Mouse (Mus musculus): ENCODE measurements around the gene Cc2d2b. TPM values are rescaled to one million over a fixed set of nuclear protein-coding genes. Genes with fewer than 3 reads are reported as not detected.
A peak's percentile ranks its signal among the peaks of the same experiment; 100 is the strongest.

Gene Cc2d2b
- polyA plus RNA-seq, 1 experiment from 2014 or later = 0.04 TPM

DNA sequence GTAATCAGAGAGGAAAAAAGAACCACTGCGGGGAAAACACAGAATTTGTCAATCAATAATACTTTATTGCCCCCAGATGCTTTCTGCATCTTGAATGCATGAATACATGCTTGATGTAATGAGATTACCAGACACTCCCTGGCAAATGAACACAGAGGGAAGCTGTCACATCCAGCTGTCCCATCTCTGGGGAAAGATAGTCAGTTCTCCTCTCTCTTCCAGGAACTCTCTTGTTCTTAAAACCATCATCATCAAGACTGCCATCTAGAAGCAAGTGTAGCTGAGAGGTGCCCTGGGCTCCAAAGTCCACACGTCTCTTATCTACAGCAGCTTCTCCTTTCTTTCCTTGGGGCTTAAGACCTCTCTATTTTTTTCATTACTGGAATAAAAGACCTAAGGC lies 21.9 kb upstream of the Cc2d2b start:
- 69% methylated on average over 2 of the region's 2 CpGs for WGBS
- Histone ChIP-seq H3K4me2 (no peak overlapping the region), H3K36me3 (no peaks in the 10 kb centered on the region), H3K4me3 (no peak overlapping the region), H3K9me3 (replicated peaks) (no peaks in the 10 kb centered on the region), H3K4me1 (replicated peaks) (no peaks in the 10 kb centered on the region), H3K27ac (ENCODE audit: poor library complexity, severe bottlenecking) (no peak overlapping the region), H3K27me3 (replicated peaks) (no peaks in the 10 kb centered on the region), H3K9ac (no peak overlapping the region)
- no peak for ATAC-seq (ENCODE audit: insufficient number of reproducible peaks, low FRiP score)

DNA sequence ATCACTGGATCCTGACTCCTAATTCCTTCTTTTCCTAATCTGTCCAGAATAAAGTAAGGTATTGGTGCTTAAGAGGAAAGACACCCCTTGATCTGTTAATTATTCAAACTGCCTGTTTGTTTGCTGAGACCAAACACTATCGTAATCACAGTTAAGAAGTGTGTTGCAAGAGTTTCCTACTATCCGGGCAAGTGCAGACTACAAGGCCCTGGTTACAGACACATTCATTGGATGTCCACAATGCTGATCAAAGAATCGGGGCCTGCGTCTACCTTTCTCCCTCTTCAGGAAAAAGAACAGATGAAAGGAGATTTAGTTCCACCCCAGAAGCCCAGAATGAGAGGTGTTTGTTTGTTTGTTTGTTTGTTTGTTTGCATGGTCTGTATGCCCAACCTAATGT lies 20.3 kb upstream of the Cc2d2b start:
- H3K9me3 ChIP-seq (replicated peaks) = no peaks in the 10 kb centered on the region
- H3K27ac ChIP-seq (ENCODE audit: poor library complexity, severe bottlenecking) = no peak overlapping the region
- no peaks in the 10 kb centered on the region for H3K27me3 ChIP-seq (replicated peaks)
- H3K36me3 ChIP-seq = no peaks in the 10 kb centered on the region
- H3K4me1 ChIP-seq (replicated peaks) = no peaks in the 10 kb centered on the region
- H3K4me2 ChIP-seq = no peak overlapping the region
- WGBS = 81% methylated on average over 4 of the region's 4 CpGs
- no peak for ATAC-seq (ENCODE audit: insufficient number of reproducible peaks, low FRiP score)
- no peak overlapping the region for H3K9ac ChIP-seq
- no peak overlapping the region for H3K4me3 ChIP-seq

DNA sequence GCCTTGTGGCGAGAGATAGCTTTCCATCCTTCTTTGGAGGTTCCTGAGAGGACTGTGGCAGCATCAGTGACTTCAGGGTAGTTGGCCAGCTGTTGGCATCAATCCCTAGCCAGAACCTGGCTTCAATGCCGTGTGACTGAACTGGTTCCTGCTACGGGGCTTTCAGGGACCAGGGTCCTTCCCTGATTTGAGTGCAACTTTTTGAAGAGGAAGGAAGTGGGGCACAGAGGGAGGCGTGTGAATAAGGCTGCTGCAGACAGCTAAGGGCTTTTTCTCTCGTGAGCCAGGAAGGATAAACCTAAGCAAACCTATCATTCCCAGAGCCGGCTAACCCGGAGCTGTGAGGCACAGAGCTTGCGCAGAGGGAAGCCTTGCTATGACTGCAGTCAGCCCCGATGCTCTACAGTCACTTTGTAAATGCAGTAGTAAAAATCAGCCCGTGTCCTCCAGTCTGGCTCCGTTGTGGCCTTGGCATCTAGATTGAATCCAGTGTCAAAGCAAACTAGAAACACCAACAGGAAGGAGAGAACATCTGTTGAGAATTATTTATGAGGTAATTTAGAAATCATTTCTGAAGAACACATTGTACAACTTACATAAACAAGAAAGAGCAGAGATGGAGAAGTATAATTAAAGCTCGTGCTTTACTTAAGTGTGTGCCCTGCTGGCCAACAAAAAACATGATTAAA lies 19.7 kb upstream of the Cc2d2b start:
- H3K9ac ChIP-seq = no peak overlapping the region
- no peak overlapping the region for H3K4me3 ChIP-seq
- no peaks in the 10 kb centered on the region for H3K4me1 ChIP-seq (replicated peaks)
- no peak overlapping the region for H3K27ac ChIP-seq (ENCODE audit: poor library complexity, severe bottlenecking)
- H3K4me2 ChIP-seq = no peak overlapping the region
- H3K9me3 ChIP-seq (replicated peaks) = no peaks in the 10 kb centered on the region
- WGBS = 54% methylated on average over 12 of the region's 12 CpGs
- no peaks in the 10 kb centered on the region for H3K27me3 ChIP-seq (replicated peaks)
- ATAC-seq (ENCODE audit: insufficient number of reproducible peaks, low FRiP score) = no peak
- no peaks in the 10 kb centered on the region for H3K36me3 ChIP-seq

DNA sequence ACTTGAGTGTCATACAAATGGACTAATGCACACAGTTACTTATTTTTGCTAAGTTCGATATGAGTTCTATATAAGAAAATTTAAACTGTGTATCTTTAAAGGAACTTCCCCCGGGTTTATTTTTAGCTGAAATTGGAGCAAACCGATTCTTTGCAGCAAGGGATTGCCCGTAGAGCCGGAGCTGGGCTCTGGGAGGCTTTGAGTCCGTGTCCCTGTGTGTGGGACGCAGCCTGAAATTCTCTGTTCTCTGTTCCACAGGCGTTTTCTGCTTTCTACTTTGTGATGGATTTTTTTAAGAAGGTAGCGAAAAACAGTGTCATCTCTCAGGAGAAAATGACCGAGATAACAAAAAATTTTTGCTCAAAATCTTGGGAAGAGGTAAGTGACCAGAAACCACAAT lies 15.1 kb upstream of the Cc2d2b start:
- 59% methylated on average over 10 of the region's 10 CpGs for WGBS
- Histone ChIP-seq H3K4me1 (replicated peaks) (peaks cover 4% of the 10 kb centered on the region; the same call in 1 of the 2 replicates), H3K36me3 (no peaks in the 10 kb centered on the region)

DNA sequence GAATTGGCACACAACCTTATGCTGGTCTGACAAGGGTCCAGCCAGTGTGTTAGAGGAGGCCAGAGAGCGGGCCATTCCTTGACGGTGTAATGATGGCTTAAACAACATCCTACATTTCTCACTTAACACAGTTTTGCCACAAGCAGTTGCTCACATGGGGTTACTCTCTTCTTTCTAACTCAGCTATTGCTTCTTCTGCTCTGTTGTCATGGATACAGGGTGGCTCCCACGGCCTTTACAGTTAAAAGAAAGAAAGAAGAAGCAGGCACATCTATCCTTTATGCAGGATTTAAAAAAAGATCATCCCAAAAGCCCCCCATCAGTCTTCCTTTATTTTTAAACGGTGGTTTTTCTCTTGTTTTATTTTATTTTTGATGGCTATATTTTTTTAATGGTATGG lies 14.7 kb upstream of the Cc2d2b start:
- no peak for ATAC-seq (ENCODE audit: insufficient number of reproducible peaks, low FRiP score)
- Histone ChIP-seq H3K4me2 (no peak overlapping the region), H3K36me3 (no peaks in the 10 kb centered on the region), H3K4me1 (replicated peaks) (peaks cover 4% of the 10 kb centered on the region; the same call in 1 of the 2 replicates), H3K4me3 (no peak overlapping the region), H3K9ac (no peak overlapping the region), H3K27ac (ENCODE audit: poor library complexity, severe bottlenecking) (no peak overlapping the region), H3K27me3 (replicated peaks) (no peaks in the 10 kb centered on the region), H3K9me3 (replicated peaks) (no peaks in the 10 kb centered on the region)
- 66% methylated on average over 4 of the region's 4 CpGs for WGBS

More for the DNA sequence above, 15.1 kb upstream of the Cc2d2b start:
- no peaks in the 10 kb centered on the region for H3K9me3 ChIP-seq (replicated peaks)
- H3K27ac ChIP-seq (ENCODE audit: poor library complexity, severe bottlenecking) = no peak overlapping the region
- H3K9ac ChIP-seq = no peak overlapping the region
- no peak overlapping the region for H3K4me3 ChIP-seq
- H3K27me3 ChIP-seq (replicated peaks) = no peaks in the 10 kb centered on the region
- no peak overlapping the region for H3K4me2 ChIP-seq
- no peak for ATAC-seq (ENCODE audit: insufficient number of reproducible peaks, low FRiP score)

DNA sequence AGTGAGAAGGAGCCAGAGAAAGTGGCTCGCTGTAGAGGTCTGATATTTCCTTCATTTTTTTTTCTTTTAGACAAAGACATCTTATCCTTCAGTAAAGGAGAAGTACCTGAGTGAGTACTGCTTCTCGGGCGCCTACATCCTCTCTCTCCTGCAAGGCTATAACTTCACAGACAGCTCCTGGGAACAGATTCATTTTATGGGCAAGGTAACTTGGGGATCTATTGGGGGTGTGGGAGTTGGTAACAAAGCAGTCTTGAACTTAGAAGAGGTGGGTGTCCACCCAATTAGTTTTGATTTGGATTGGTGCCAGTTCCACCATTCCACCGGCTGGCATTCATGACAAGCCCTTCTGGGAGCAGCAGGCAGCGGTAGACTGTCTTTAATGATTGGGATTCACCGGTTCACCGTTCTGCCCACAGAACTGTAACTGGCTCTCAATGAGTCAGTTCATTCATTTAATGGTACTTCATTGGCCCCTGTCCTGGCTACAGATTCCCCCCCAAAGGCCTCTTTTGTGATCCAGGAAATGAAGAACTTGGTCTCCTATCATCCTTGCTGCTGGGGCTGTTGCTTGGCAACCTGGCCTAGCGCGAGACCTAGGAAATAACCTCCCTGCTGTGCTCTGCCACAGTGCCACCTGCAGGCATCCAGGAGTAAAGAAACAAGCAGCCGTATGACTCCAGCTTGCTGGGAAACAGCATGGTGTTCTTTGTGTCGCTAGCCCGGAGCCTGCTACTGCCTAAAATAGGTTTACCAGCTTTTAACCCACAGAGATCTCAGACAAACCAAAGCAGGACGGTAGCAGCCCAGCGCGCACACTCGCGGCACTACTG lies 11.7 kb upstream of the Cc2d2b start:
- Histone ChIP-seq H3K4me1 (replicated peaks) (peaks cover 4% of the 10 kb centered on the region; the same call in 1 of the 2 replicates), H3K4me3 (0 out of 2 replicates have a peak overlapping the region, but pooled peaks have one; percentile 15), H3K4me2 (peak overlapping the region; percentile 60), H3K27ac (ENCODE audit: poor library complexity, severe bottlenecking) (no peak overlapping the region), H3K9ac (peak overlapping the region; percentile 39; the same call in 1 of the 2 replicates), H3K9me3 (replicated peaks) (no peaks in the 10 kb centered on the region), H3K27me3 (replicated peaks) (no peaks in the 10 kb centered on the region), H3K36me3 (no peaks in the 10 kb centered on the region)
- 28% methylated on average over 17 of the region's 17 CpGs for WGBS
- peak; percentile 64; the same call in 1 of the 2 replicates for ATAC-seq (ENCODE audit: insufficient number of reproducible peaks, low FRiP score)

DNA sequence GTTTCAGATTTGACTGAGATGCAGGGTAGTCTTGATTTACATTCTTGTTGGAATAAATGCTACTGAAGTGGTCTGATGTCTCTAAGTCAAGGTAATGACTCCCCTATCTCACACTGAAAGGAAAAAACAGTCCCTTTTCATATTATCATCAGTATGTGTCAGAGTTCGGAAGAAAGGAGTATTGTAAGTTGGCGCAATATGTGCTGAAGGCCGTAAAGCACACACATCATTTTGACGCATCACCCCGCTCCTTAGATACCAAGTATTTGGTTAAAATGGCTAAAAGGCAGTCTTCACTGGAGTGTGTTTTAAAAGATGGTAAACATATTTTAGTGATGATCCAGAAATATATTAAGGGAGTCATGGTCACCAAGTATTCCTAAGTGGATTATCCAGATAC lies 10.9 kb upstream of the Cc2d2b start:
- no peak overlapping the region for H3K4me3 ChIP-seq
- WGBS = 73% methylated on average over 5 of the region's 5 CpGs
- no peak overlapping the region for H3K9ac ChIP-seq
- H3K9me3 ChIP-seq (replicated peaks) = no peaks in the 10 kb centered on the region
- ATAC-seq (ENCODE audit: insufficient number of reproducible peaks, low FRiP score) = no peak
- H3K4me2 ChIP-seq = peak overlapping the region; percentile 60
- peaks cover 4% of the 10 kb centered on the region; the same call in 1 of the 2 replicates for H3K4me1 ChIP-seq (replicated peaks)
- H3K36me3 ChIP-seq = no peaks in the 10 kb centered on the region
- no peak overlapping the region for H3K27ac ChIP-seq (ENCODE audit: poor library complexity, severe bottlenecking)
- H3K27me3 ChIP-seq (replicated peaks) = no peaks in the 10 kb centered on the region

DNA sequence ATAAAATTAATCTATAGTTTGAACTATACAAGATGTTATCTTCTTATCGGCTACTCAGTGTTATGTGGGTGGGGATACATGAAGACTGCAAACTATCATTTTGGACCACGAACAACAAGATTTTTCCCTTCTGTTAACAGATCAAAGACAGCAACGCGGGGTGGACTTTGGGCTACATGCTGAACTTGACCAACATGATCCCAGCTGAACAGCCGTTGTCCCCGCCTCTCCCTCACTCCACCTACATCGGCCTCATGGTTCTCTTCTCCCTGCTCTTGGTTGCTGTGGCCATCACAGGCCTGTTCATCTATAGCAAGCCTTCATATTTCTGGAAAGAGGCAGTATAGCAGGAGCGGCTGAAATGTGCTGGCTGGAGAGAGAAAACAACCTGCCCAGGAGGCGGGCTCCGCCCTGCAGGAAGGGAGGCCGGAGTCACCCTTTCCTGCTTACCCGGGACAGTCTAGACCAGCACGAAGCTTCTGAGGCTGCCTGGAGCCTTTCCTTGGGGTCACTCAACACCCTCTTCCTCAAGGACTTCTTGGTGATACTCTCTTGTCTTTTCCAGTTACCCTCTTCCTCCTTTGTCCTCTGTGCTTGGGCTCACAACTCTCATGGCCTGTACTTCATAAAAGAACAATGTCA lies 9.7 kb upstream of the Cc2d2b start:
- Histone ChIP-seq H3K4me1 (replicated peaks) (peaks cover 4% of the 10 kb centered on the region; the same call in 1 of the 2 replicates), H3K9me3 (replicated peaks) (no peaks in the 10 kb centered on the region), H3K9ac (no peak overlapping the region), H3K36me3 (no peaks in the 10 kb centered on the region), H3K4me2 (no peak overlapping the region), H3K4me3 (no peak overlapping the region), H3K27me3 (replicated peaks) (no peaks in the 10 kb centered on the region), H3K27ac (ENCODE audit: poor library complexity, severe bottlenecking) (no peak overlapping the region)
- 81% methylated on average over 13 of the region's 13 CpGs for WGBS
- no peak for ATAC-seq (ENCODE audit: insufficient number of reproducible peaks, low FRiP score)

DNA sequence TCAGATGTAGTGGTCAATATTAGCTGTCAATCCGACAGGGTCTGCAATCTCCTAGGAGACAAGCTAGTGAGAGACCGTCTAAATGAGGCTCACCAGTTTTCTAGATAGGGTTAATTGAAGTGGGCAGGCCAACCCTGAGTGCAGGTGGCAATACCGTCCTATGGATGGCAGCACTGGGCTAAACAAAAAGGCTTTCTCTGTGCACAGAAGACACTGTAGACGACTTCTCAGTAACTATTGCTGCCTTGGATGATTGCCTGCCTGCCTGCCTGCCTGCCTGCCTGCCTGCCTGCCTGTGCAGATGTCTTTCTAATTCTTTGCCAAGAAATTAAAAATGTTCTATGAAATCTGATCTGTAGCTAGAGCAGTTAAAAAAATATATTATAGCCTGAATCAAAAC lies 1.9 kb upstream of the Cc2d2b start:
- Histone ChIP-seq H3K27ac (ENCODE audit: poor library complexity, severe bottlenecking) (no peak overlapping the region), H3K27me3 (replicated peaks) (peaks cover 10% of the 10 kb centered on the region; the same call in 1 of the 2 replicates), H3K4me2 (no peak overlapping the region), H3K4me3 (no peak overlapping the region), H3K36me3 (no peaks in the 10 kb centered on the region), H3K9ac (no peak overlapping the region), H3K4me1 (replicated peaks) (0 out of 2 replicates have a peak, but pooled peaks cover 3% of the 10 kb centered on the region), H3K9me3 (replicated peaks) (no peaks in the 10 kb centered on the region)
- no peak for ATAC-seq (ENCODE audit: insufficient number of reproducible peaks, low FRiP score)
- 45% methylated on average over 4 of the region's 4 CpGs for WGBS

DNA sequence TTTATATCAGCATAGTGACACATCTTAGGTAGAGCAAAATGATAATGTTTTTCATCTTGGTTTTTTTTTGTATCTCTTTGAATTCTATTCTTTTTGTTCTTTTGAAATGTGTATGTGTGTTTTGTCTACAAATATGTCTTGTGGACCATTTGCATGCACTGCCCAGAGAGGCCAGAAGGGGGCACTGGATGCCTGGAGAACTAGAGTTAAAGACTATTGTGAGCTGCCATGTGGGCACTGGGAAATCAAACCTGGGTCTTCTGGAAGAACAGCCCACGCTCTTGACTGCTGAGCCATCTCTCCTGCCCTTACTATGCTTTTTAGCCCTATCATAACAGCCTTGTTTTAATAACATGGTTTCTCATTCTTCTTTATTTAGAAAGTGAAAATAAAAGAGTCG lies 5.8 kb downstream of the Cc2d2b start:
- 76% methylated on average over 2 of the region's 2 CpGs for WGBS
- Histone ChIP-seq H3K27ac (ENCODE audit: poor library complexity, severe bottlenecking) (no peak overlapping the region), H3K4me2 (no peak overlapping the region), H3K4me3 (no peak overlapping the region), H3K4me1 (replicated peaks) (peaks cover 3% of the 10 kb centered on the region; the same call in 1 of the 2 replicates), H3K27me3 (replicated peaks) (peaks cover 32% of the 10 kb centered on the region), H3K9me3 (replicated peaks) (0 out of 2 replicates have a peak, but pooled peaks cover 5% of the 10 kb centered on the region), H3K9ac (no peak overlapping the region), H3K36me3 (no peaks in the 10 kb centered on the region)
- ATAC-seq (ENCODE audit: insufficient number of reproducible peaks, low FRiP score) = no peak

DNA sequence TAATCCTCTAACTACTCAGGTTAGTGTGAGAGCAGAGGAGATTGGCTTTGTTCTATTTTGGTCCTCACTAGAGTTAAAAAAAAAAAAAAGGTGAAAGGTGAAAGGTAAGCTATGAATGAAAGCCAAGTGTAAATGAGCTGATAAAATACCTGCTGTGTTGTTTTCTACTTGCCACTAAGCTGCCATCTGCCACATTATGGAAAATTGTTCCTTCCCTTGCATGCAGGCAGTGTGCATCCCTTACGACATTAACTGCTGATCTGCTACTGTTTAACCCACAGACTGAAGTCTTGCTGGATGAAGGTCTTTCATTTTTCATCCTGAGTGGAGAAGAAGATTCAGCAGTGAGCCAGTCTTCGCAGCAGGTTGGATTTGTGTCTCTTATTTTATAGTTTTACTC lies 11.5 kb downstream of the Cc2d2b start:
- WGBS = 63% methylated on average over 2 of the region's 2 CpGs

More for the DNA sequence above, 11.5 kb downstream of the Cc2d2b start:
- ATAC-seq (ENCODE audit: insufficient number of reproducible peaks, low FRiP score) = no peak
- Histone ChIP-seq H3K4me3 (no peak overlapping the region), H3K9ac (no peak overlapping the region), H3K27ac (ENCODE audit: poor library complexity, severe bottlenecking) (no peak overlapping the region), H3K27me3 (replicated peaks) (peaks cover 74% of the 10 kb centered on the region), H3K4me1 (replicated peaks) (peaks cover 4% of the 10 kb centered on the region; the same call in 1 of the 2 replicates), H3K36me3 (no peaks in the 10 kb centered on the region), H3K9me3 (replicated peaks) (no peaks in the 10 kb centered on the region), H3K4me2 (no peak overlapping the region)

Data from heart, embryonic 12.5 days (tissue).